Mouse (Mus musculus) gastrocnemius, postnatal 25 days (tissue): Measurements from ENCODE around the gene 1700001P01Rik. TPM values are rescaled to one million over a fixed set of nuclear protein-coding genes. Genes with fewer than 3 reads are reported as not detected.
"Not testable (repeated sequence)": the region's sequence is repeated elsewhere in the genome, so short reads cannot be mapped to it uniquely, and the experiment has no call there.

Experiments
- DNase-seq: peaks from one replicate; pipeline ENCODE4 v3.0.0; 2022
- total RNA-seq, 2 experiments: library from RNA; stranded (reverse); gene quantifications; 1 replicate in 1 of 2; 2 replicates in 1 of 2; pipeline ENCODE4 v1.2.3; 2021

1700001P01Rik gene
- total RNA-seq, 2 experiments from 2014 or later, result not detected

- DNase-seq, result no peak
Observed at GRCm38 (mm10) chr11:97793165-97793564, 17.4 kb upstream of the 1700001P01Rik start.

GRCm38 (mm10) chr11:97790778-97791438, 15.2 kb upstream of the 1700001P01Rik start:
- not testable (repeated sequence) for DNase-seq

GRCm38 (mm10) chr11:97789727-97790126, 14.0 kb upstream of the 1700001P01Rik start:
- no peak for DNase-seq

- DNase-seq, result no peak
Observed at GRCm38 (mm10) chr11:97787961-97788360, 12.2 kb upstream of the 1700001P01Rik start.

DNA sequence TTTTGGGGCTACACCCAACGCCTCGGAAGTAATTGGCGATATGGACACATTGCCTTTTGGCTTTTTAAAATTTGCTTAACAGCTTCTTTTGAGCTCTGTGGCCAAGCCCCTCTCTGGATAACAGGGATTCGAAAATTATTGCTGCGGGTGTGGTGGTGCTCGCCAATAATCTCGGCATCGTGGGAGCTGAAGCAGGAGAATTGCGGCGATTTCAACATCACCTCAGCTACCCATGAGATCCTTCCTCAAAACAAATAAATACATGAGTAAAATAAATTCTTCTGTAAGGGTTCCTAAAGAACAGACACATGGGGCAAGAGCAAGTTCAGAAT, 6.8 kb upstream of the 1700001P01Rik start:
- DNase-seq, result no peak

GRCm38 (mm10) chr11:97781832-97782563, 6.3 kb upstream of the 1700001P01Rik start, which contains the start of gene Rpl23:
Rpl23 (minus strand) TSS chr11:97782437.
- peak; percentile 98 for DNase-seq

DNA sequence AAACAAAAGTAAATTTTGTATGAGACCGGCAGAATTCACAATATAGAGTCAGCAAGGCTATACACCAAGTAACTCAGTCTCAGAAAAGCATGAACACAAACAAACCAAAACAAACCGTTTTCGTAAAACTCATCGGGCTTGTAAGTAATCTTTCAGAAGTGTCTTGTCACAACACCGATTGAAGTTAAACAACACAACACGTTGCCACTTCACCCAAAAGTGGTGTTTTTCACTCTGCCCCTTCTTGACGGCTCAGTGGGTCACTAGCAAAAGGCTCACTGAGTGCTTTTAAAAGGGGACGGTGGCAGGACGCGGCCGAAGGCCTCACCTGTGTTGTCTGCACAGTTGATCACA, 5.7 kb upstream of the 1700001P01Rik start:
- no peak for DNase-seq

DNA sequence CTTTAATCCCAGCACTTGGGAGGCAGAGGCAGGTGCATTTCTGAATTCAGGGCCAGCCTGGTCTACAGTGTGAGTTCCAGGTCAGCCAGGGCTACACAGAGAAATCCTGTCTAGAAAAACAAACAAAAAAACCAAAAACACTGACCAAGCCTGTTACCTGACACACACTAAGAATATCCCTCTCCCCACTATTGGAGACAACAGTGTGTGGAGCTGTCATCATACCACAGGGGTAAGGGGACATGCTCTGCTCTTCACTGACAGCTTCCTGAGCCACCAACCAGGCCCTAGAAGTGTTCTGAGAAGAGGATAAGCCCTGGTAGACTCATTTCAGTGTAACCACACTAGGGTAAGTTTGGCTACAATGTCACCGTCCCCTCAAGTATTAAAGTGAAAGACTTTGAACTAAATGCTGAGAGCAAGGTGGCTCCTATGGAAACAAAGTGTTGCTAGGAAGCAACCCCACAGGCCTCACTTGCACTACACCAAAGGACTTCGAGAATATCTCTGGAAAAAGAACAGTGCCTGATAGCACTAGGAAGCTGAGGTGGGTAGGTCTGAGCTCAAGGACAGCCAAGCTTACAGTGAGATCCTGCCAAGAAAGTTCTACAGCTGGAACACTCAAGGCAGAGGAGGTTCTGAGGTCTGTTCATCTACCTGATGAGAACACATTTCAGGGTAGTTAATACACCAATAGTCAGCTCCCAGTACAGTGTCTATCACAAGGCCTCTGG, 4.4 kb upstream of the 1700001P01Rik start:
- no peak for DNase-seq

DNA sequence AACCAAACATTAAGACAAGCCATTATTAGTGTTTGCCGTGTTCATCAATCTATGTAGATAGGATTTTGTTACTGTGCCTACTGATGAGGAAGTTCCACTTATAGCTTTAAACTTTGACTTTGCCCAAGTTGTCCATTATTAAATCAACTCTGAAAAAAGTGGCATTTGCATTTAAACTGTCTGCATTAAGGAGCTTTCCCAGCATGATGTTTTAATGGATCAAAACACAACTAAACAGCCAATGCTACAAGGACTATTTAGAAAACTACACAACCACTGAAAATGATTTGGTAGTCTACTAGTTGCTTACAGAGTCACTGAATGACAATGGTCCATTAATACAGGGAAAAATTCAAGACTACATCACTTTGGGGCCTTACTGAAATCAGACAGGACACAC, 3.2 kb upstream of the 1700001P01Rik start:
- DNase-seq, result no peak

DNA sequence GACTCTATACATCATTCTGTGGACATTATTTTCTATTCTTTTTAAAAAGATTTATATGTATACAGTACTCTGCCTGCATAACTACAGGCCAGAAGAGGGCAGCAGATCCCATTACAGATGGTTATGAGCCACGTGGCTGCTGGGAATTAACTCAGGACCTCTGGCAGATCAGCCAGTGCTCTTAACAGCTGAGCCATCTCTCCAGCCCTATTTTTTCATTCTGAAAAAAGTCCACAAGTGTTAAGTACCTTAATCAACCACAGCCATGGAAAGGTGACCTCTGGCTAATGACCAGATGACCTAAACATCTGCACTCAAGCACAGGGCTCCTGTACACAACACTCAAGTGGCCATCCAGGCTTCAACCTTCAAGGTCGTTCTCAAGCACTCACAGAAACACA, 1.4 kb upstream of the 1700001P01Rik start:
- DNase-seq, result no peak

GRCm38 (mm10) chr11:97776497-97777128, 895 bp upstream of the 1700001P01Rik start:
- no peak for DNase-seq

GRCm38 (mm10) chr11:97775186-97775585, 532 bp downstream of the 1700001P01Rik start:
- DNase-seq, result no peak

DNA sequence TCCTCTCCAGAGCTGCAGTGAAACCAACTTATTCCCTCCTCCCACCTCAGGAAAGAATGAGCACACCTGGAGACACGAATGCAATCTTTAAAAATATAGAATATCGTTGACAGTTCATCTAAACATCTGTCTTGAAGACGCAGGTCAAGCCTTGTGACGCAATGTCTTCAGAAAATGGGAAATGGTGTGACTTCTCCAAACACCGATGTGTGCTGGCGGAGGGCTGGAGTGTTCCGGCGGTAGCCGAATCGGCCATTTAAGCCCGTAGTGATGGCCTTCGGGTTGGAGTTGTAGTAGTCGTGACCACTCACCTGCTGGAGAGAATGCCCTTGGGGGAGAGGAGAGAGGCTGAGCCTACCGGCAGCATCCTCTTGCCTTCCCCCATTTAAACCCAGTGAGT, 4.3 kb downstream of the 1700001P01Rik start:
- DNase-seq, result no peak

GRCm38 (mm10) chr11:97769704-97770103, 6.0 kb downstream of the 1700001P01Rik start:
- no peak for DNase-seq

- DNase-seq, result peak; percentile 90
Observed at GRCm38 (mm10) chr11:97766154-97766881, 9.4 kb downstream of the 1700001P01Rik start, which contains the start of gene Cwc25. Cwc25 (minus strand) TSS chr11:97766556.

GRCm38 (mm10) chr11:97761638-97762037, 14.1 kb downstream of the 1700001P01Rik start:
- DNase-seq, result no peak

DNA sequence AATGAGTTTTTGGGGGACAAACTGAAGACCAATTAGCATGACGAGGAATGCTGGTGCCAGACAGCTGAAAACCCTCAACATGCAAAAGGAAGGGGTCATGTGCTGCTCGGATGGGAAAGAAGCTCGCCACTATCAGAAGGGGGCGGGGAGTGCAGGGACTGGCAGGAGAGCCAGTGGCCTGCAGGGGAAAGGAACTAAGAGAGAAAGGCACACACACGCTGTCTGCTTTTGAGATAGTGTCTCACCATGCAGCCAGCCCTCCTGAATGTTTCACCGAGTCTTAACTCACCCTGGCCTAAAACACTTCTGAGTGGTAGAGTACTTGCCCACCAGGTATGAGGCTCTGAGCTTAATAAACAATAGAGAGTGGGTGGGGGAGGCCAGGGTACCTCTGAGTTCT, 16.8 kb downstream of the 1700001P01Rik start:
- no peak for DNase-seq

DNA sequence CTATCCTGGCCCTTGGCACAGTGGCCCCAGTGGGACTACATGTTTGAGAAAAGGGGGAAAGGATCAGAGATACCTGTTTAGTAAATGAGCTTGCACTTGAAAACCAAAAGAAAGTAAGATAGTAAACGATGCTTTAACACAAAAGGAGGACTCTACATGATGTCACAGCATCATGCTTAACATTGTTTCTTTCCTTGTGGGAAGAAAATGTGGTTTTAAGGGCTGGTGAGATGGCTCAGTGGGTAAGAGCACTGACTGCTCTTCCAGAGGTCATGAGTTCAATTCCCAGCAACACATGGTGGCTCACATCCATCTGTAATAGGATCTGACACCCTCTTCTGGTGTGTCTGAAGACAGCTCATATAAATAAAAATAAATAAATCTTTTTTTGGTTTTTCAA, 17.6 kb downstream of the 1700001P01Rik start:
- DNase-seq, result no peak

GRCm38 (mm10) chr11:97753277-97753676, 22.4 kb downstream of the 1700001P01Rik start:
- DNase-seq, result no peak

DNA sequence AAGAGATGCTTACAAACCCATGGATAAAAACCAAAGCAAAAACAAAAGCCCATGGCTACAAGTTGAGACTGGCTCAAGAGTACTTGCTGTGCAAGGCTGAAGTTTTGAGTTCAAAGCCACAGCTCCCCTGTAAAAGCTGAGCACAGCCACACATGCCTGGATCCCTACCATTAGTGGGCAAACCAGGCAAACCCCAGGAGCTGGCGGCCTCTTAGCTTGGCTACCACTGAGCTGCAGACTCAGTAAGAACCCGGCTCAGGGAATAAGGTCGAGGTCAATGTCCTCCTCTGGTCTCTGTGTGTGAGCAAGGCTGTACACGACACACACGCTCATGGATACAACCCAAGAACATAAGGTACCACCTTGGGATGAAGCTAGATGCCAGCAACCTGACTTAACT, 27.2 kb downstream of the 1700001P01Rik start:
- DNase-seq, result no peak

DNA sequence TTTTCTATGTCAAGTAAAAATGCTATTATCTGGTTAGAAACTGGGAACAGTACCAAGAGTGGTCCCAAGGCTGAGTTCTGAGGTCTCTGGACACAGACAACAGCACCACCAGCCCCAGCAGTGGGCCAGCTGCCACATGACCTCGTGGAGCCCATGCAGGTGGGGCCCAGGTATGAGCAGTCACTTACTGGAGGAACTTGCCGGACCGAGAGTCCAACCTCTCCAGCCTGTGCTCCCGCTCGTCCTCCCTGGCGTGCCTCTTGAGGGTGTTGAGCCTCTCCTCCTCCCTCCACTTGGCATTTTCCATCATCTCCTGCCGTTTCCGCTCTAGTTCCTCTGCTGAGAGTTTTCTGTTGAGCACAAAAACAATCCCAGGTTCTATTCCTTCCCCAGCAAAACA, 27.9 kb downstream of the 1700001P01Rik start:
- peak; percentile 35 for DNase-seq

DNA sequence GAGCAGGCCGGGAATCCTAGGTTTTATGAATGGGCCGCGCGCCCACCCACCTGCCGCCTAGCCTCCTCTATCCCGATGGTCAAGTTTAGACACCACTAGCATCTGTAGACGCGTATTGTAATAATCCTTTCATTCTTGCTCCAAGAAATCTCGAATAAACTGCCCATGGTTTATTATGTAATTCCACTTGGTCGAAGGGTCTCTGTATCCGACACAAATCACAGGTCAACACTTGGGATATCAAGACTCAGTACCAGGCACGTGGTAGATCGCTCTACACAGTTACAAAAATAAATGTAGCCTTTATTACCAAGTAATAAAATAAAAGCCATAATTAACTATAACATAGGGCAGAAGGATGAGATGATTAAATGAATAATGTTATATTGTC, 30.4 kb downstream of the 1700001P01Rik start:
- no peak for DNase-seq
